Mouse (Mus musculus) neural tube, embryonic 13.5 days (tissue): ENCODE measurements around the gene Inmt. TPM values are rescaled to one million over a fixed set of nuclear protein-coding genes. Genes with fewer than 3 reads are reported as not detected.

Source experiments
- polyA plus RNA-seq: library from polyadenylated mRNA; unstranded; fragments of >200 nt; fragmentation: Nextera tagmentation; extraction: Ambion mirVana; gene quantifications from 2 replicates; pipeline ENCODE4 v1.2.1, GENCODE M21; 2015

Inmt gene
- polyA plus RNA-seq, 1 experiment from 2014 or later = not detected

Other genes with a start within 250 kb of the Inmt start
- 2.7 and 3.6 TPM in 2 replicates for gene Nod1, start 202.4 kb downstream of the Inmt start, polyA plus RNA-seq
- 16.0 and 18.3 TPM in 2 replicates for gene Ggct, start 182.1 kb downstream of the Inmt start, polyA plus RNA-seq
- 195 and 209 TPM in 2 replicates for gene Gars, start 137.0 kb downstream of the Inmt start, polyA plus RNA-seq
- gene Crhr2, start 42.0 kb downstream of the Inmt start, polyA plus RNA-seq = 0.93 and 0.95 TPM in 2 replicates
- 9.9 and 10.8 TPM in 2 replicates for gene Mindy4, start 28.3 kb upstream of the Inmt start, polyA plus RNA-seq
- 4.7 and 5.5 TPM in 2 replicates for gene Aqp1, start 161.4 kb upstream of the Inmt start, polyA plus RNA-seq
- gene Ghrhr, start 201.3 kb upstream of the Inmt start, polyA plus RNA-seq = not detected in 2 replicates